Mouse (Mus musculus): ENCODE results near the gene Rab17. TPM values are rescaled to one million over a fixed set of nuclear protein-coding genes. Genes with fewer than 3 reads are reported as not detected.

The Rab17 gene
- total and polyA plus RNA-seq, 2 experiments from 2014 or later, result 5.6 to 8.4 TPM

DNA sequence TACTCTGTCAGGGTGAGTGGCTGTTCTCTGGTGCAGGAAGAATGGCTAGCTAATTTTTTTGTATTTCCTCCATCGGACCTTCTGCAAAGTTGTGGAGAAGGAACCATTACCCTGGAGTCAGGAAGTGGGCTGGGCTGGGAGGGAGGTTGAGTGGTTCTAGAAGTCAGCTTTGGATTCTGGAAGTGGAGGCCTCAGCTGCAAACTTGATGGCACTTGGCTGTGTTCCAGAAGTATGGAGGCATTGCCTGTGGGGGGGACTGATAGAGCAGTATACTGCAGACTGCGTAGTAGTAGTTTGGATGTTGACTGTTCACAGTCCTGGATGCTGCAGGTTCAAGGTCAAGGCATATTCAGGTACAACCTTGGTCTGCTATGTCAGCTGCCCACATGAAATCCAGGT, 41.3 kb upstream of the Rab17 start:
- 39% methylated on average over 2 of the region's 2 CpGs for WGBS
- peaks cover 67% of the 10 kb centered on the region for H3K4me1 ChIP-seq (ENCODE audit: control insufficient read depth, insufficient read depth)
- DNase-seq (ENCODE audit: low spot score), result no peak
- no peak overlapping the region for H3K4me3 ChIP-seq (ENCODE audit: low read depth, low read length)
- no peaks in the 10 kb centered on the region for H3K9me3 ChIP-seq (replicated peaks; ENCODE audit: control insufficient read depth, low read length)
- no peak for ATAC-seq (ENCODE audit: insufficient read depth, low read depth)
- TF ChIP-seq CTCF (IDR thresholded peaks at IDR 0.05; ENCODE audit: low read depth), result no peak
- no peak for TF ChIP-seq EP300 (IDR thresholded peaks at IDR 0.05; ENCODE audit: low read depth)
- H3K36me3 ChIP-seq (replicated peaks; ENCODE audit: control insufficient read depth, insufficient read depth, low read length), result no peaks in the 10 kb centered on the region; the same call in 1 of the 2 replicates
- no peaks in the 10 kb centered on the region for H3K27me3 ChIP-seq (ENCODE audit: control insufficient read depth, insufficient read depth, low read length)
- peak overlapping the region; percentile 98 for H3K27ac ChIP-seq (ENCODE audit: low read depth)
- no peak overlapping the region for H3K9ac ChIP-seq (replicated peaks; ENCODE audit: low read depth, low read length)
- no peak overlapping the region for H3K4me2 ChIP-seq (ENCODE audit: low read depth, low read length)

DNA sequence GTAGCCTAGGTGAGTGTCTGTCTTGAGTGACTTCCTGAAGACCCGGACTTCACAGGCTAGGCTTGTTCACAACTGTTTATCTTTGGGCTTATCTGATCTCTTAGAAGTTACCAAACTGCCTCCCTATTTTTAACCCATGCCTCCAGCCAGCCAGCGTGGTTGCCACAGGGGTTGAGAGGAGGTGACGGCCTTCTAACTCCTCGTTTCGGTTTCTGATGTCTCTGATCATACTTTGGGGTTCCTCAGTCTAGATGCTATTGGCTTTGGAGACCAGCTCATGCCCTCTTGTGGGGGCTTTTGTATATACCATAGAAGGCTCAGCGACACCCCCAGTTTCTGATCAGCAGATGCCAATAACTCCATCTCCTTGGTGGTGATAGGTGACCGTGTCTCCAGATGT, 40.8 kb upstream of the Rab17 start:
- Histone ChIP-seq H3K27ac (ENCODE audit: low read depth) (peak overlapping the region; percentile 98), H3K4me1 (ENCODE audit: control insufficient read depth, insufficient read depth) (peaks cover 67% of the 10 kb centered on the region)
- no peak for DNase-seq (ENCODE audit: low spot score)

DNA sequence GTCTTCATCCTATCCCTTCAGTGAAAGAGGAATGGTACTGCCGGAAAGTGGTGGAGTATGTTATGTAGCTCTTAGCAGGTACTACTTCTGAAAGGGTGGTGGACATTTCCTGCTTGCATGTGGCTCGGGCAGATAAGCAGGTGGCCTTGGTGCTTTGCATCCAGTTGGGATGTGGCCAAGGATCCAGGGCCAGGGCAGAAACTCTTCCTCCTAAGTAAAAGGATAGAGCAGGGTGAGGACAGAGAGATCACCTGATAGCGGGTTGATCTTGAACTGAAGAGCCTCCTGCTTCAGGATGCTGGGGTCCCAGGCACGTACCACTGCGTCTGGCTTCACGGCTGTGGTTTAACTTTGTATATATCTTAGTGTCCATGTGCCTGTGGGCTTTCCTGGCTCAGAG, 39.8 kb upstream of the Rab17 start:
- Histone ChIP-seq H3K4me2 (ENCODE audit: low read depth, low read length) (no peak overlapping the region), H3K4me1 (ENCODE audit: control insufficient read depth, insufficient read depth) (peaks cover 68% of the 10 kb centered on the region), H3K9me3 (replicated peaks; ENCODE audit: control insufficient read depth, low read length) (no peaks in the 10 kb centered on the region), H3K36me3 (replicated peaks; ENCODE audit: control insufficient read depth, insufficient read depth, low read length) (no peaks in the 10 kb centered on the region; the same call in 1 of the 2 replicates), H3K4me3 (ENCODE audit: low read depth, low read length) (no peak overlapping the region), H3K27ac (ENCODE audit: low read depth) (peak overlapping the region; percentile 98), H3K9ac (replicated peaks; ENCODE audit: low read depth, low read length) (0 out of 2 replicates have a peak overlapping the region, but pooled peaks have one; percentile 4), H3K27me3 (ENCODE audit: control insufficient read depth, insufficient read depth, low read length) (no peaks in the 10 kb centered on the region)
- ATAC-seq (ENCODE audit: insufficient read depth, low read depth) (no peak), DNase-seq (ENCODE audit: low spot score) (no peak)
- TF ChIP-seq EP300 (IDR thresholded peaks at IDR 0.05; ENCODE audit: low read depth) (no peak), CTCF (IDR thresholded peaks at IDR 0.05; ENCODE audit: low read depth) (no peak)
- WGBS, result 40% methylated on average over 6 of the region's 6 CpGs

More for the DNA sequence above, 40.8 kb upstream of the Rab17 start:
- ATAC-seq (ENCODE audit: insufficient read depth, low read depth), result no peak
- Histone ChIP-seq H3K9ac (replicated peaks; ENCODE audit: low read depth, low read length) (no peak overlapping the region), H3K27me3 (ENCODE audit: control insufficient read depth, insufficient read depth, low read length) (no peaks in the 10 kb centered on the region), H3K36me3 (replicated peaks; ENCODE audit: control insufficient read depth, insufficient read depth, low read length) (no peaks in the 10 kb centered on the region; the same call in 1 of the 2 replicates), H3K4me2 (ENCODE audit: low read depth, low read length) (no peak overlapping the region), H3K4me3 (ENCODE audit: low read depth, low read length) (no peak overlapping the region), H3K9me3 (replicated peaks; ENCODE audit: control insufficient read depth, low read length) (no peaks in the 10 kb centered on the region)
- TF ChIP-seq EP300 (IDR thresholded peaks at IDR 0.05; ENCODE audit: low read depth) (no peak), CTCF (IDR thresholded peaks at IDR 0.05; ENCODE audit: low read depth) (no peak)
- 35% methylated on average over 7 of the region's 7 CpGs for WGBS

DNA sequence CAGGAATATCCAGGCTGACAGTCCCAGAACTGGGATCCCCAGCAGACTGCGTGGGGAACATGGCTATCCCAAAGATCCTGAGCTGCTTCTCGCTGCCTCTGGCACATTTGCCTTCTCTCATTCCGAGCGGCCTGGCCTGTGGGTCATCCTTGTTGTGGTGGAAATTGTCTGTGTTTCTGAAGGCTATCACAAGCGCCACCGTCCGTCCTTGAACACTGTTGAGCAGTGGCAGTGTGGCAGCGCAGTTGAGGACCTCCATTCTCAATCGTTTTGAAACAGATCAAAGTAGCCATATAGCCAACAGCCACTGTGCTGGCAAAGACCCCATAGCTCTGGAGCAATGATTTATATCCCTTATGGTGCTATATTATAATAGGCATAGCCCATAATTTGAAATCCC, 39.3 kb upstream of the Rab17 start:
- Histone ChIP-seq H3K4me3 (ENCODE audit: low read depth, low read length) (no peak overlapping the region), H3K9ac (replicated peaks; ENCODE audit: low read depth, low read length) (peak overlapping the region; percentile 4; the same call in 1 of the 2 replicates), H3K9me3 (replicated peaks; ENCODE audit: control insufficient read depth, low read length) (no peaks in the 10 kb centered on the region), H3K27me3 (ENCODE audit: control insufficient read depth, insufficient read depth, low read length) (no peaks in the 10 kb centered on the region), H3K4me2 (ENCODE audit: low read depth, low read length) (no peak overlapping the region), H3K36me3 (replicated peaks; ENCODE audit: control insufficient read depth, insufficient read depth, low read length) (no peaks in the 10 kb centered on the region; the same call in 1 of the 2 replicates), H3K27ac (ENCODE audit: low read depth) (peak overlapping the region; percentile 98), H3K4me1 (ENCODE audit: control insufficient read depth, insufficient read depth) (peaks cover 68% of the 10 kb centered on the region)
- TF ChIP-seq EP300 (IDR thresholded peaks at IDR 0.05; ENCODE audit: low read depth) (no peak), CTCF (IDR thresholded peaks at IDR 0.05; ENCODE audit: low read depth) (no peak)
- WGBS, result 57% methylated on average over 9 of the region's 9 CpGs
- DNase-seq (ENCODE audit: low spot score), result no peak
- ATAC-seq (ENCODE audit: insufficient read depth, low read depth), result no peak

DNA sequence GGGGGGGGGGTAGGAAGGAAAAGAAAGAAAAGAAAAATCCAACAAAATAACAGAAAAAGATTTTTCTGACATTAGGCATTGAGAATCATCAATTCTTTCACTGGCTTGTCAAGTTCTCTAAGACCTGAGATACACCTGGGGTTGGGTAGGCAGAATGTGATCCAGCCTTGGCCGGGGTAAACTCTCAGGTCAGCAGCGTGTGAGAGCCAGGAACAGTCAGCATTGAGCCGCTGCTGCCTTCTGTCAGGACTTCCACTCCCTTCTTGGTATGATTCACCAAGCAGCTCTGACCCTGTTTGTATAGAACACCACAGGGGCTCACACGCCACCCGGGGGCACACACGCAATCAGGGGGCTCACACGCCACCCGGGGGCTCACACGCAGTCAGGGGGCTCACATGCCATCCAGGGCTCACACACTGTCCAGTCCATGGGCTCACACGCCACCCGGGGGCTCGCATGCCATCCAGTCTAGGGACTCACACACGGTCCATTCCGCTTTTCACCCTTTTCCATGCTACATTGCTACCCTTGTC, 38.8 kb upstream of the Rab17 start:
- Histone ChIP-seq H3K4me3 (ENCODE audit: low read depth, low read length) (no peak overlapping the region), H3K4me1 (ENCODE audit: control insufficient read depth, insufficient read depth) (peaks cover 68% of the 10 kb centered on the region), H3K9me3 (replicated peaks; ENCODE audit: control insufficient read depth, low read length) (no peaks in the 10 kb centered on the region), H3K27me3 (ENCODE audit: control insufficient read depth, insufficient read depth, low read length) (no peaks in the 10 kb centered on the region), H3K27ac (ENCODE audit: low read depth) (peak overlapping the region; percentile 98), H3K36me3 (replicated peaks; ENCODE audit: control insufficient read depth, insufficient read depth, low read length) (no peaks in the 10 kb centered on the region; the same call in 1 of the 2 replicates), H3K9ac (replicated peaks; ENCODE audit: low read depth, low read length) (peak overlapping the region; percentile 4), H3K4me2 (ENCODE audit: low read depth, low read length) (no peak overlapping the region)
- 68% methylated on average over 14 of the region's 14 CpGs for WGBS
- ATAC-seq (ENCODE audit: insufficient read depth, low read depth) (no peak), DNase-seq (ENCODE audit: low spot score) (peak; percentile 5)
- no peak for TF ChIP-seq EP300 (IDR thresholded peaks at IDR 0.05; ENCODE audit: low read depth)
- TF ChIP-seq CTCF (IDR thresholded peaks at IDR 0.05; ENCODE audit: low read depth), result no peak

DNA sequence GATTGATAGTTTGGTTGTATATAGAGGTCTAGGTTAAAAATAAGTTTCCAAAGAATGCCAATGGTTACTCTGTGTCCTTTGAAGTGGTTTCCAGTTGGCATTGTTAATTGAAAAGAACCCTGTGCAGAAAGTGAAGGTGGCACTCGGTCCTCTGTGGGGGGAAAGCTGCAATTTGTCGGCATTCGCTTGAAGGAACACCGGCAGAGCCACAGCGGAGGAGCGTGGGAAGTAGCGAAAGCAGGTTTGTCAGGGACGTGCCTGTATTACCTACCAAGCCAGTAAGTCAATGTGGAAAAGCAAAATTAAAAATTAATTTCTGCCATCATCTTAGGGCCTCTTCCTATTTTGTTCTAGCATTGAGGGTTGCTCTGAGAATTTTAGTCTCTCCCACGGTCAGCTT, 37.2 kb upstream of the Rab17 start:
- ATAC-seq (ENCODE audit: insufficient read depth, low read depth), result no peak
- DNase-seq (ENCODE audit: low spot score), result no peak
- H3K4me1 ChIP-seq (ENCODE audit: control insufficient read depth, insufficient read depth), result peaks cover 71% of the 10 kb centered on the region
- no peak overlapping the region for H3K4me3 ChIP-seq (ENCODE audit: low read depth, low read length)
- H3K4me2 ChIP-seq (ENCODE audit: low read depth, low read length), result peak overlapping the region; percentile 29; the same call in 1 of the 2 replicates
- no peak for TF ChIP-seq EP300 (IDR thresholded peaks at IDR 0.05; ENCODE audit: low read depth)
- TF ChIP-seq CTCF (IDR thresholded peaks at IDR 0.05; ENCODE audit: low read depth), result no peak
- H3K9ac ChIP-seq (replicated peaks; ENCODE audit: low read depth, low read length), result peak overlapping the region; percentile 37; the same call in 1 of the 2 replicates
- H3K27me3 ChIP-seq (ENCODE audit: control insufficient read depth, insufficient read depth, low read length), result no peaks in the 10 kb centered on the region
- no peaks in the 10 kb centered on the region; the same call in 1 of the 2 replicates for H3K36me3 ChIP-seq (replicated peaks; ENCODE audit: control insufficient read depth, insufficient read depth, low read length)
- peak overlapping the region; percentile 65 for H3K27ac ChIP-seq (ENCODE audit: low read depth)
- 54% methylated on average over 9 of the region's 9 CpGs for WGBS
- H3K9me3 ChIP-seq (replicated peaks; ENCODE audit: control insufficient read depth, low read length), result no peaks in the 10 kb centered on the region
